In the genomic region with DNA sequence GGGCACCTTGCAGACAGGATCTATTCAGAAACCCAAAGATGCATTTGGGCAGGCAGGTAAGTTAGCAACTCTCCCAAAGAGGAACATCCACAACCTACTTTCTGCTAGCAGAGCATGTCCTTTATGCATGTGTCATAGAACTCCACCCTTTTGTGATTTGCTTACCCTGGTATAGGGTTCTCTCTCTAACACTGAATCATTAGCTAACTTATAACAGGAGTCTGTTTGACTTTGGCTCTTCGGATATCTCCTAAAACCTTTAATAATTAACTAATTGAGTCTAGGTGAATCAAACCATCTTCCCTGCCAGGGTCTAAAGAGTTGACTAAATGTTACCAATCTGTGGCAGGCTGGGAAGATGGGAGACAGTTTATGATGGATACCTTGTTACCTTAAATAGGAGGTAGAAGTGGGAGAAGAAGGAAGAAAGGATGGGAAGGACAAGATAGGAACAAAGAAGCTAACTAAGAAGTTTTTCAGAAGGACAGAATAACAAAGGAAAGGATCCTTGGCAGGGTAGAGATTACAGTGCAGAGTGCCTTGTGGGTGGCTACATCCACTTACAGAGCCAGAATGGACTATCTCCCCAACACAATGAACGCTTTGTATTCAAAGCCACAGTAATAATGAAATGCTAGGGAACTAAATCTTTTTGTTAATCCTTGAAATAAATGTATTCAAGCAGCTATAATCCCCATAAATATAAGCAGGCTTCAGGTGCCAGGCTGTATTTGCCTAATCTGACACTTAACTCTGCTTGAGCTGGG, we compare ENCODE assay signal across 22 mouse cellular contexts.
A peak's percentile ranks its signal among the peaks of the same experiment; 100 is the strongest.
DNase-seq lines count a peak whose midpoint lies in the region; ATAC-seq and TF ChIP-seq lines count a peak whose summit lies in the region.
"Had no signal": no experiment of that assay in that cellular context is flagged by ENCODE, and none has a peak within 500 bp of the region (broad histone marks: within the 10 kb centered on the region; RNA-seq: fewer than 3 reads in every experiment).

No protein-coding gene starts in this region.

- WGBS in kidney, adult 2 months, result 53% methylated on average over 2 of the region's 2 CpGs
- WGBS in midbrain, embryonic 13.5 days, result 62% methylated on average over 2 of the region's 2 CpGs

- no peaks in the 10 kb centered on the region for H3K27me3 ChIP-seq in kidney, adult 2 months (replicated peaks; ENCODE audit: control insufficient read depth, insufficient read depth, low read length)
- H3K27me3 ChIP-seq in midbrain, embryonic 13.5 days, result peaks cover 13% of the 10 kb centered on the region
- H3K27me3 ChIP-seq: limb, embryonic 12.5 days; neural tube, embryonic 12.5 days had no signal

- ATAC-seq in midbrain, embryonic 13.5 days, result peak; percentile 55; the same call in 1 of the 2 replicates
- ATAC-seq: CD4-positive, CD25-positive, alpha-beta regulatory T cell, adult 4 months; forebrain, postnatal 0 days; inflammation-experienced regulatory T-cells, adult 6 months; Patski had no signal

- peaks cover 3% of the 10 kb centered on the region; the same call in 1 of the 2 replicates for H3K4me1 ChIP-seq in kidney, adult 2 months (ENCODE audit: control insufficient read depth, insufficient read depth, low read length)
- peaks cover 44% of the 10 kb centered on the region for H3K4me1 ChIP-seq in midbrain, embryonic 13.5 days (replicated peaks)
- H3K4me1 ChIP-seq: neural tube, embryonic 12.5 days had no signal

- no peak overlapping the region for H3K4me3 ChIP-seq in kidney, adult 2 months (ENCODE audit: insufficient read depth, low read depth, low read length)
- no peak overlapping the region for H3K4me3 ChIP-seq in midbrain, embryonic 13.5 days (replicated peaks)
- H3K4me3 ChIP-seq: embryonic facial prominence, embryonic 13.5 days; hindbrain, embryonic 13.5 days; limb, embryonic 12.5 days; neural tube, embryonic 12.5 days had no signal

- no peak overlapping the region for H3K27ac ChIP-seq in kidney, adult 2 months (ENCODE audit: insufficient read depth, low read depth, low read length)
- 0 out of 2 replicates have a peak overlapping the region, but pooled peaks have one; percentile 11 for H3K27ac ChIP-seq in midbrain, embryonic 13.5 days
- H3K27ac ChIP-seq: embryonic facial prominence, embryonic 13.5 days; hindbrain, embryonic 13.5 days; limb, embryonic 12.5 days; neural tube, embryonic 12.5 days had no signal

- no peak overlapping the region for H3K4me2 ChIP-seq in midbrain, embryonic 13.5 days (replicated peaks)
- H3K4me2 ChIP-seq: embryonic facial prominence, embryonic 13.5 days; heart, embryonic 11.5 days; hindbrain, embryonic 13.5 days; limb, embryonic 12.5 days; lung, embryonic 14.5 days; neural tube, embryonic 12.5 days had no signal

- H3K36me3 ChIP-seq in kidney, adult 2 months (ENCODE audit: control insufficient read depth, insufficient read depth, low read length), result no peaks in the 10 kb centered on the region
- H3K36me3 ChIP-seq in midbrain, embryonic 13.5 days, result no peaks in the 10 kb centered on the region
- H3K36me3 ChIP-seq: embryonic facial prominence, embryonic 13.5 days; hindbrain, embryonic 13.5 days; limb, embryonic 12.5 days; neural tube, embryonic 12.5 days had no signal

- no peaks in the 10 kb centered on the region for H3K9me3 ChIP-seq in midbrain, embryonic 13.5 days
- H3K9me3 ChIP-seq: embryonic facial prominence, embryonic 13.5 days; hindbrain, embryonic 13.5 days; limb, embryonic 12.5 days; neural tube, embryonic 12.5 days had no signal

- peak; percentile 44 for DNase-seq in kidney, adult 2 months
- no peak for DNase-seq in kidney, postnatal 4 days
- DNase-seq in testis, postnatal 14 days (ENCODE audit: low spot score), result peak; percentile 24
- no peak for DNase-seq in testis, postnatal 10 days (ENCODE audit: low spot score)
- DNase-seq in layer of hippocampus, postnatal 10 days (ENCODE audit: low spot score in 2 of 2), result no peak
- DNase-seq in heart, postnatal 25 days (ENCODE audit: low spot score), result no peak
- DNase-seq: adrenal gland, adult 8-10 months; forebrain, postnatal 0 days; heart, postnatal 10 days; layer of hippocampus, adult 9-11 months; lung, embryonic 14.5 days; lung, postnatal 4 days; thymus, postnatal 25 days had no signal

- TF ChIP-seq POLR2A in kidney, adult 2 months (IDR thresholded peaks at IDR 0.05; ENCODE audit: low read depth, low read length), result no peak

- H3K9ac ChIP-seq in midbrain, embryonic 13.5 days (replicated peaks), result no peak overlapping the region
- H3K9ac ChIP-seq: embryonic facial prominence, embryonic 13.5 days; forebrain, postnatal 0 days; hindbrain, embryonic 13.5 days; limb, embryonic 12.5 days; lung, embryonic 14.5 days; neural tube, embryonic 12.5 days had no signal

- no peak for TF ChIP-seq CTCF in kidney, adult 2 months (conservative IDR thresholded peaks at IDR 0.05; ENCODE audit: insufficient read depth, insufficient read length, low read depth, low read length)

- intact Hi-C loops in heart, postnatal 25 days (cut with DNase I), result no loop called here

Comparison
In these comparisons a context has a peak if more than half of its experiments do, and no peak if none do; other contexts are left out.
1. DNase-seq: peak in kidney, adult 2 months (single experiment) and testis, postnatal 14 days (single experiment); none in kidney, postnatal 4 days (0 of 2), testis, postnatal 10 days (single experiment), layer of hippocampus, postnatal 10 days (0 of 2) and heart, postnatal 25 days (single experiment).